Mouse (Mus musculus): ENCODE data around the gene Klf3. TPM values are rescaled to one million over a fixed set of nuclear protein-coding genes. Genes with fewer than 3 reads are reported as not detected.

Klf3 gene
- polyA plus RNA-seq, 1 experiment from 2014 or later: 63.1 TPM

GRCm38 (mm10) chr5:64825496-64825895 is 22.3 kb downstream of the Klf3 start:
- 95% methylated on average over 7 of the region's 7 CpGs for WGBS
- Histone ChIP-seq H3K27ac (replicated peaks) (no peak overlapping the region), H3K27me3 (ENCODE audit: low read depth, poor library complexity, severe bottlenecking) (no peaks in the 10 kb centered on the region), H3K4me1 (no peaks in the 10 kb centered on the region), H3K9me3 (replicated peaks) (no peaks in the 10 kb centered on the region), H3K36me3 (peaks cover 100% of the 10 kb centered on the region), H3K4me3 (no peak overlapping the region)
- DNase-seq (ENCODE audit: low spot score): no peak

GRCm38 (mm10) chr5:64827151-64827550 is 24.0 kb downstream of the Klf3 start:
- H3K4me3 ChIP-seq: no peak overlapping the region
- DNase-seq (ENCODE audit: low spot score): no peak
- WGBS: 98% methylated on average over 12 of the region's 12 CpGs
- peaks cover 97% of the 10 kb centered on the region for H3K36me3 ChIP-seq
- H3K9me3 ChIP-seq (replicated peaks): no peaks in the 10 kb centered on the region
- H3K27ac ChIP-seq (replicated peaks): no peak overlapping the region
- no peaks in the 10 kb centered on the region for H3K27me3 ChIP-seq (ENCODE audit: low read depth, poor library complexity, severe bottlenecking)
- no peaks in the 10 kb centered on the region for H3K4me1 ChIP-seq

GRCm38 (mm10) chr5:64828314-64828713 is 25.1 kb downstream of the Klf3 start:
- Histone ChIP-seq H3K27me3 (ENCODE audit: low read depth, poor library complexity, severe bottlenecking) (no peaks in the 10 kb centered on the region), H3K4me3 (no peak overlapping the region), H3K4me1 (no peaks in the 10 kb centered on the region), H3K27ac (replicated peaks) (no peak overlapping the region), H3K36me3 (peaks cover 97% of the 10 kb centered on the region), H3K9me3 (replicated peaks) (no peaks in the 10 kb centered on the region)
- WGBS: 91% methylated on average over 9 of the region's 9 CpGs
- no peak for DNase-seq (ENCODE audit: low spot score)

- 95% methylated on average over 10 of the region's 10 CpGs for WGBS
- Histone ChIP-seq H3K9me3 (replicated peaks) (no peaks in the 10 kb centered on the region), H3K27ac (replicated peaks) (no peak overlapping the region), H3K27me3 (ENCODE audit: low read depth, poor library complexity, severe bottlenecking) (no peaks in the 10 kb centered on the region), H3K4me1 (no peaks in the 10 kb centered on the region), H3K4me3 (no peak overlapping the region), H3K36me3 (peaks cover 88% of the 10 kb centered on the region)
- DNase-seq (ENCODE audit: low spot score): no peak
Observed at GRCm38 (mm10) chr5:64829606-64830005, 26.4 kb downstream of the Klf3 start.

- Histone ChIP-seq H3K9me3 (replicated peaks) (no peaks in the 10 kb centered on the region), H3K36me3 (peaks cover 76% of the 10 kb centered on the region), H3K27ac (replicated peaks) (no peak overlapping the region), H3K4me1 (no peaks in the 10 kb centered on the region), H3K27me3 (ENCODE audit: low read depth, poor library complexity, severe bottlenecking) (no peaks in the 10 kb centered on the region), H3K4me3 (no peak overlapping the region)
- WGBS: 85% methylated on average over 3 of the region's 3 CpGs
- no peak for DNase-seq (ENCODE audit: low spot score)
Observed at GRCm38 (mm10) chr5:64830773-64831172, 27.6 kb downstream of the Klf3 start.

GRCm38 (mm10) chr5:64833410-64833809 is 30.2 kb downstream of the Klf3 start:
- Histone ChIP-seq H3K36me3 (peaks cover 50% of the 10 kb centered on the region), H3K27ac (replicated peaks) (no peak overlapping the region), H3K9me3 (replicated peaks) (peaks cover 5% of the 10 kb centered on the region; the same call in 1 of the 2 replicates), H3K4me3 (no peak overlapping the region), H3K4me1 (no peaks in the 10 kb centered on the region), H3K27me3 (ENCODE audit: low read depth, poor library complexity, severe bottlenecking) (no peaks in the 10 kb centered on the region)
- no peak for DNase-seq (ENCODE audit: low spot score)

- H3K27me3 ChIP-seq (ENCODE audit: low read depth, poor library complexity, severe bottlenecking): no peaks in the 10 kb centered on the region
- H3K4me1 ChIP-seq: no peaks in the 10 kb centered on the region
- no peak overlapping the region for H3K27ac ChIP-seq (replicated peaks)
- H3K9me3 ChIP-seq (replicated peaks): peaks cover 5% of the 10 kb centered on the region; the same call in 1 of the 2 replicates
- WGBS: 71% methylated on average over 1 of the region's 1 CpGs
- no peak for DNase-seq (ENCODE audit: low spot score)
- peaks cover 42% of the 10 kb centered on the region for H3K36me3 ChIP-seq
- H3K4me3 ChIP-seq: no peak overlapping the region
Observed at GRCm38 (mm10) chr5:64834213-64834612, 31.0 kb downstream of the Klf3 start.

GRCm38 (mm10) chr5:64835295-64835694 is 32.1 kb downstream of the Klf3 start:
- Histone ChIP-seq H3K4me1 (no peaks in the 10 kb centered on the region), H3K36me3 (peaks cover 31% of the 10 kb centered on the region), H3K27ac (replicated peaks) (no peak overlapping the region), H3K9me3 (replicated peaks) (peaks cover 5% of the 10 kb centered on the region; the same call in 1 of the 2 replicates), H3K27me3 (ENCODE audit: low read depth, poor library complexity, severe bottlenecking) (no peaks in the 10 kb centered on the region), H3K4me3 (no peak overlapping the region)
- DNase-seq (ENCODE audit: low spot score): no peak
- WGBS: 89% methylated on average over 4 of the region's 4 CpGs

- WGBS: 85% methylated on average over 6 of the region's 6 CpGs
- no peak overlapping the region for H3K4me3 ChIP-seq
- H3K27me3 ChIP-seq (ENCODE audit: low read depth, poor library complexity, severe bottlenecking): no peaks in the 10 kb centered on the region
- no peaks in the 10 kb centered on the region for H3K36me3 ChIP-seq
- H3K27ac ChIP-seq (replicated peaks): no peak overlapping the region
- no peaks in the 10 kb centered on the region for H3K4me1 ChIP-seq
- peaks cover 12% of the 10 kb centered on the region; the same call in 1 of the 2 replicates for H3K9me3 ChIP-seq (replicated peaks)
- no peak for DNase-seq (ENCODE audit: low spot score)
Observed at GRCm38 (mm10) chr5:64839016-64839599, 35.9 kb downstream of the Klf3 start.

- Histone ChIP-seq H3K36me3 (no peaks in the 10 kb centered on the region), H3K27me3 (ENCODE audit: low read depth, poor library complexity, severe bottlenecking) (no peaks in the 10 kb centered on the region), H3K4me3 (no peak overlapping the region), H3K4me1 (no peaks in the 10 kb centered on the region), H3K27ac (replicated peaks) (no peak overlapping the region), H3K9me3 (replicated peaks) (peaks cover 12% of the 10 kb centered on the region; the same call in 1 of the 2 replicates)
- DNase-seq (ENCODE audit: low spot score): no peak
- 77% methylated on average over 1 of the region's 1 CpGs for WGBS
Observed at GRCm38 (mm10) chr5:64840087-64840486, 36.9 kb downstream of the Klf3 start.

GRCm38 (mm10) chr5:64844622-64845021 is 41.4 kb downstream of the Klf3 start:
- no peak for DNase-seq (ENCODE audit: low spot score)
- Histone ChIP-seq H3K27ac (replicated peaks) (no peak overlapping the region), H3K36me3 (no peaks in the 10 kb centered on the region), H3K4me1 (no peaks in the 10 kb centered on the region), H3K9me3 (replicated peaks) (peaks cover 7% of the 10 kb centered on the region; the same call in 1 of the 2 replicates), H3K27me3 (ENCODE audit: low read depth, poor library complexity, severe bottlenecking) (no peaks in the 10 kb centered on the region), H3K4me3 (no peak overlapping the region)
- WGBS: 92% methylated on average over 3 of the region's 3 CpGs

- no peak overlapping the region for H3K27ac ChIP-seq (replicated peaks)
- no peaks in the 10 kb centered on the region for H3K27me3 ChIP-seq (ENCODE audit: low read depth, poor library complexity, severe bottlenecking)
- DNase-seq (ENCODE audit: low spot score): no peak
- peaks cover 7% of the 10 kb centered on the region; the same call in 1 of the 2 replicates for H3K9me3 ChIP-seq (replicated peaks)
- no peak overlapping the region for H3K4me3 ChIP-seq
- 84% methylated on average over 2 of the region's 2 CpGs for whole genome bisulfite sequencing
- 0 out of 2 replicates have a peak, but pooled peaks cover 2% of the 10 kb centered on the region for H3K4me1 ChIP-seq
- H3K36me3 ChIP-seq: no peaks in the 10 kb centered on the region
Observed at GRCm38 (mm10) chr5:64847305-64847704, 44.1 kb downstream of the Klf3 start.

GRCm38 (mm10) chr5:64849892-64850291 is 46.7 kb downstream of the Klf3 start:
- Histone ChIP-seq H3K9me3 (replicated peaks) (peaks cover 2% of the 10 kb centered on the region; the same call in 1 of the 2 replicates), H3K4me1 (0 out of 2 replicates have a peak, but pooled peaks cover 5% of the 10 kb centered on the region), H3K27me3 (ENCODE audit: low read depth, poor library complexity, severe bottlenecking) (no peaks in the 10 kb centered on the region), H3K4me3 (no peak overlapping the region), H3K36me3 (no peaks in the 10 kb centered on the region), H3K27ac (replicated peaks) (no peak overlapping the region)
- DNase-seq (ENCODE audit: low spot score): no peak
- WGBS: 90% methylated on average over 7 of the region's 7 CpGs
